Mouse (Mus musculus): ENCODE measurements at regions not wholly inside any gene's neighbourhood (a gene's known extent, or its start where the extent isn't known, plus 50 kb on each side); places are given as distances from the start of the nearest gene placed in this dataset.
"Not testable (repeated sequence)": the region's sequence is repeated elsewhere in the genome, so short reads cannot be mapped to it uniquely, and the experiment has no call there.

- Histone ChIP-seq H3K4me3 (no peak overlapping the region), H3K4me1 (no peaks in the 10 kb centered on the region), H3K27ac (no peak overlapping the region), H3K36me3 (no peaks in the 10 kb centered on the region), H3K27me3 (replicated peaks) (no peaks in the 10 kb centered on the region), H3K9me3 (no peaks in the 10 kb centered on the region), H3K9ac (no peak overlapping the region), H3K4me2 (replicated peaks) (no peak overlapping the region)
- 85% methylated on average over 1 of the region's 1 CpGs for WGBS
- peak; percentile 68 for ATAC-seq (ENCODE audit: low FRiP score, low read depth)
These were observed 198.6 kb upstream of the Gria4 start for GRCm38 (mm10) chr9:4994549-4995141.

- not testable (repeated sequence) for ATAC-seq (ENCODE audit: low FRiP score, low read depth)
- WGBS, result 85% methylated on average over 8 of the region's 8 CpGs
These were observed 183.4 kb upstream of the Gria4 start for GRCm38 (mm10) chr9:4979401-4979800.

GRCm38 (mm10) chr9:4977537-4977936, 181.5 kb upstream of the Gria4 start:
- Histone ChIP-seq H3K4me2 (replicated peaks) (no peak overlapping the region), H3K27me3 (replicated peaks) (no peaks in the 10 kb centered on the region), H3K27ac (no peak overlapping the region), H3K4me1 (no peaks in the 10 kb centered on the region), H3K36me3 (no peaks in the 10 kb centered on the region), H3K4me3 (no peak overlapping the region), H3K9ac (no peak overlapping the region), H3K9me3 (no peaks in the 10 kb centered on the region)
- 89% methylated on average over 31 of the region's 31 CpGs for WGBS
- ATAC-seq (ENCODE audit: low FRiP score, low read depth), result no peak

More at GRCm38 (mm10) chr9:4979401-4979800, 183.4 kb upstream of the Gria4 start:
- not testable (repeated sequence) for H3K27me3 ChIP-seq (replicated peaks); H3K36me3 ChIP-seq; H3K9ac ChIP-seq; H3K4me2 ChIP-seq (replicated peaks); H3K4me1 ChIP-seq; H3K9me3 ChIP-seq; H3K4me3 ChIP-seq; H3K27ac ChIP-seq

- Histone ChIP-seq H3K4me1 (no peaks in the 10 kb centered on the region), H3K36me3 (no peaks in the 10 kb centered on the region), H3K9me3 (no peaks in the 10 kb centered on the region), H3K4me3 (no peak overlapping the region), H3K9ac (no peak overlapping the region), H3K4me2 (replicated peaks) (no peak overlapping the region), H3K27ac (no peak overlapping the region), H3K27me3 (replicated peaks) (no peaks in the 10 kb centered on the region)
- 73% methylated on average over 1 of the region's 1 CpGs for WGBS
- ATAC-seq (ENCODE audit: low FRiP score, low read depth), result no peak
These were observed 179.0 kb upstream of the Gria4 start for GRCm38 (mm10) chr9:4975073-4975472.

- not testable (repeated sequence) for H3K36me3 ChIP-seq; H3K9ac ChIP-seq; H3K27ac ChIP-seq; H3K9me3 ChIP-seq; ATAC-seq (ENCODE audit: low FRiP score, low read depth); H3K4me2 ChIP-seq (replicated peaks); H3K4me3 ChIP-seq; H3K4me1 ChIP-seq; H3K27me3 ChIP-seq (replicated peaks)
- 90% methylated on average over 1 of the region's 1 CpGs for WGBS
These were observed 135.8 kb upstream of the Gria4 start for GRCm38 (mm10) chr9:4931861-4932260.

- 90% methylated on average over 4 of the region's 4 CpGs for WGBS
- H3K27ac ChIP-seq, result no peak overlapping the region
- no peak overlapping the region for H3K4me2 ChIP-seq (replicated peaks)
- H3K4me1 ChIP-seq, result no peaks in the 10 kb centered on the region
- no peak overlapping the region for H3K9ac ChIP-seq
- no peaks in the 10 kb centered on the region for H3K27me3 ChIP-seq (replicated peaks)
- H3K9me3 ChIP-seq, result no peaks in the 10 kb centered on the region
- H3K36me3 ChIP-seq, result no peaks in the 10 kb centered on the region
- H3K4me3 ChIP-seq, result no peak overlapping the region
- ATAC-seq (ENCODE audit: low FRiP score, low read depth), result no peak
These were observed 134.3 kb upstream of the Gria4 start for GRCm38 (mm10) chr9:4930362-4930761.

GRCm38 (mm10) chr9:4910543-4910942, 114.5 kb upstream of the Gria4 start:
- Histone ChIP-seq H3K4me1 (no peaks in the 10 kb centered on the region), H3K4me3 (no peak overlapping the region), H3K27me3 (replicated peaks) (no peaks in the 10 kb centered on the region), H3K36me3 (no peaks in the 10 kb centered on the region), H3K9me3 (no peaks in the 10 kb centered on the region), H3K4me2 (replicated peaks) (no peak overlapping the region), H3K27ac (no peak overlapping the region), H3K9ac (no peak overlapping the region)
- no peak for ATAC-seq (ENCODE audit: low FRiP score, low read depth)
- WGBS, result 90% methylated on average over 2 of the region's 2 CpGs

- 91% methylated on average over 1 of the region's 1 CpGs for WGBS
These were observed 89.4 kb upstream of the Gria4 start for GRCm38 (mm10) chr9:4885479-4885878.

More at GRCm38 (mm10) chr9:4885479-4885878, 89.4 kb upstream of the Gria4 start:
- Histone ChIP-seq H3K9ac (no peak overlapping the region), H3K4me1 (no peaks in the 10 kb centered on the region), H3K27me3 (replicated peaks) (no peaks in the 10 kb centered on the region), H3K27ac (no peak overlapping the region), H3K4me3 (no peak overlapping the region), H3K9me3 (no peaks in the 10 kb centered on the region), H3K36me3 (no peaks in the 10 kb centered on the region), H3K4me2 (replicated peaks) (no peak overlapping the region)
- no peak for ATAC-seq (ENCODE audit: low FRiP score, low read depth)
